Mouse (Mus musculus) left cerebral cortex, postnatal 4 days (tissue): ENCODE results near the gene Smok3c. TPM values are rescaled to one million over a fixed set of nuclear protein-coding genes. Genes with fewer than 3 reads are reported as not detected.
"Not testable (repeated sequence)": the region's sequence is repeated elsewhere in the genome, so short reads cannot be mapped to it uniquely, and the experiment has no call there.

Source experiments
- DNase-seq: peaks from one replicate; pipeline ENCODE4 v3.0.0-alpha.2; 2022
- intact Hi-C: fragments of 180-260 bp; cut with DNase I; formaldehyde crosslinking; loops from one replicate; pipeline ENCODE4 v1.15.1; 2025
- total RNA-seq, 2 experiments: library from RNA; stranded (reverse); gene quantifications; 2 replicates each; pipeline ENCODE4 v1.2.3; 2021

Gene Smok3c
- not detected for total RNA-seq

- intact Hi-C loops, DNase-seq: not testable (repeated sequence)
Measured at GRCm38 (mm10) chr5:138052894-138053293, at the start of gene Smok3c. Smok3c (plus strand) TSS chr5:138053194.

- DNase-seq: no peak
- intact Hi-C loops: no loop called here
Measured at GRCm38 (mm10) chr5:138009437-138009836, 43.6 kb upstream of the Smok3c start.

DNA sequence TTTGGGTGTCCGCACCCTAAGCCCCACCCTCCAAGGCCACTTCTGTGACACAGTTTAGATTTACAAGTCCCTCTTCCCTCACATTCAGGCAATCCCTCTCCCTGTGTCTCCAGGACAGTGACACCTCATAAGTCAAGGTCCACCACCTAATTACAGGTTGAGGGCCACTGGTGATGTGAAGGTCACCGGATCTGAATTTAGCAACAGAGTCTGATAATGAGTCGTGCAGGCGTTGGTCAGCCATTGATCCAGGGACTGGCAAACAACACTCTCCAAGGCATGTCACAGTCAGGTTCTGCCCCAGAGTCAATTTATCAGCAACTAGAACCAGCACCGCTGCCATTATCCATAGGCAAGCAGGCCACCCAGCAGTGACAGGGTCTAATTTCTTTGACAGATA is 40.6 kb upstream of the Smok3c start:
- intact Hi-C loops: no loop called here
- DNase-seq: no peak

DNA sequence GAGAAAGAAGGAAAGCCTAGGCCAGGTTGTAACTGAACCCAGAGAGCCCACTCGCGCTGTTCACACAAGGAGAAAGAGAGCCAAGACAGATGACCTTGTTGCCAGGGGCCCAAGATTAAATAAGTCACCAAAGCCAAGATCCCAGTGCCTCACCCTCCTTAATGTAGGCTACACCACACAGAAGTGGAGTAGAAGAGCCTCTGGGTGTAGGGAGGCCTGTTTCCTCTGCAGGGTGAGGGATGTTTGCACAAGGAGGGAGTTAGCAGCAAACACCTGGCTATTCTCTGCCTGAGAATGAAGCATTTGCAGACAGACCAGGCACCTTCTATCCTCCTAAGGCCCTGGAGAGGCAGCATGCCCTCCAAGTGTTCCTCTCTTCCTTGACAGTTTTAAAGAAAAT is 36.5 kb upstream of the Smok3c start:
- intact Hi-C loops: no loop called here
- DNase-seq: no peak

GRCm38 (mm10) chr5:138016997-138017396 is 36.0 kb upstream of the Smok3c start:
- no peak for DNase-seq
- intact Hi-C loops: no loop called here

DNA sequence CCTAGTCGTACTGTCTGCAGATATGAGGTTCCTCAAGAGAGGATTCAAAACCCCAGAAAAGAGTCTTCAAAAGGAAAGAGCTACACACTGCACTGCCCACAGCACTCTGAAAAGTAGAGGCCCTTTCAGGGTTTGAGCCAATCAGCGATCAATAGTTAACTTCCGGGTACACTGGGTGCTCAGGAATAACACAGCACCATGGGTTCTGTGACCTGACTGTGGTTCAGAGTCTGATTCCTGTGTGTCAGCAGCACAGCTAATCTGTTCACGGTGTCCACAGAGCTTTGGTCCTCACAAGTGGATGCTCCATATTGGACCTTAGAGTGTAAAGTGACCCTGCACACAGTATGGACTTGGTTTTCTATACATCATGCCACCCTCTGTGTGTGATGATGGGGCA is 33.4 kb upstream of the Smok3c start:
- DNase-seq, intact Hi-C loops: not testable (repeated sequence)

DNA sequence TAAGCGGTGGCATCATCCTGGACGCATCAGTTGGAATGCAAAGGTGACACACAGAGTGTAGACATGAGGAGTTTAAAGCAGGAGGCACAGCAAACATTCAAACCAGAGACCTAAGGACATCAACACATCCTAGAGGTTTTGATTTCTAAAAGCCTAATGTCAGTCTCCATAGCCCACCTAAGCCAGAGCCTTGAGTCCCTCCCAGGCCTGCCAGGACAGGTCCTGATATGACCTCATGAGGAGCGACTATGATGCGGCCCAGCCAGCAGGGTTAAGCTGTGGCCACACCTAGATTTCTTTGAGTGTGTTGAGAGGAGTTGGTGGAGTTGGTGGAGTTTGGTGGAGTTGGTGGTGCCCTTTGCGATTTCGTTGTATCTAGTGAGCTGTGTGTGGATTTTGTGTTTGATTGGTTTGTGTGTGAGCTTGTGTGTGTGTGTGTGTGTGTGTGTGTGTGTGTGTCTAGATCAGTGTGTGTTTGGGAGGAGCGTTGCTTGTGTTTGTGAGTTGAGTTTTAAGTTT is 32.0 kb upstream of the Smok3c start, which contains the start of the genes Smok3a and Smok3b:
Gene Smok3a, plus strand, starts transcription at position 301 of the 519 bp plus-strand sequence.
Gene Smok3b, plus strand, starts transcription at position 469 of the 519 bp plus-strand sequence.
- intact Hi-C loops: not testable (repeated sequence)

DNA sequence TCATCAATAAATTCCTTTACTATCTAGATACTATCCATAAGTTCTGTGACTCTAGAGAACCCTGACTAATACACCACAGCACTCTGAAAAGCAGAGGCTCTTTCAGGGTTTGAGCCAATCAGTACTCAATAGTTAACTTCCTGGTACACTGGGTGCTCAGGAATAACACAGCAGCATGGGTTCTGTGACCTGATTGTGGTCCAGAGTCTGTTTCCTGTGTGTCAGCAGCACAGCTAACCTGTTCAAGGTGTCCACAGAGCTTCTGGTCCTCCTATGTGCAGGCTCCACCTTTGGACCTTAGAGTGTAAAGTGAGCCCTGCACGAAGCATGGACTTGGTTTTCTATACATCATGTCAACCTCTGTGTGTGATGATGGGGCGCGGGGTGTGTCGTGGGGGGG is 20.8 kb downstream of the Smok3c start:
- no peak for DNase-seq
- intact Hi-C loops: no loop called here

More for the DNA sequence above, 32.0 kb upstream of the Smok3c start, which contains the start of the genes Smok3a and Smok3b:
- not testable (repeated sequence) for DNase-seq

- intact Hi-C loops: no loop called here
Measured at GRCm38 (mm10) chr5:138075684-138076083, 22.7 kb downstream of the Smok3c start.

DNA sequence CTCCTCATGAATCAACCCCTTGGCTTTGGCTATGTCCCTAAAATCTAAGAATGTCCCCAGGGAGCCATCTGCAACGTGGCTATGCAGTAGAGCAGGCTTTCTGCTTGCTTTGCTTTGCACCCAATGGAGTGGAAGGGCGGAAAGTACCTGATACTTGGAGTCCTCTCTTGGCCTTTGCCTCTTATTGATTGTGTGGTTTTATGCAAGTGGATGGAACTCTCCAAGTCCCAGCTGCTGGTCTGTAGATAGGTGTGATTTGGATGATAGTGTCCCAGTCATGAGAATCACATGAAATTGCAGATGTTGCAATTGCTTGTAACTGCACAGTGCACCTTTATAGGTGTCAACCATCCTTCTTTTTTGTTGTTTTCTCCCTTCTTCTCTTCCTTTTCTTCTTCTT is 23.2 kb downstream of the Smok3c start:
- intact Hi-C loops: no loop called here
- DNase-seq: no peak

More at GRCm38 (mm10) chr5:138075684-138076083, 22.7 kb downstream of the Smok3c start:
- DNase-seq: no peak

- intact Hi-C loops: no loop called here
- DNase-seq: no peak
Measured at GRCm38 (mm10) chr5:138080456-138080855, 27.5 kb downstream of the Smok3c start.

- intact Hi-C loops: no loop called here
- no peak for DNase-seq
Measured at GRCm38 (mm10) chr5:138081446-138081845, 28.5 kb downstream of the Smok3c start.

- no peak for DNase-seq
- intact Hi-C loops: no loop called here
Measured at GRCm38 (mm10) chr5:138083318-138083900, 30.4 kb downstream of the Smok3c start.

- intact Hi-C loops: no loop called here
- DNase-seq: no peak
Measured at GRCm38 (mm10) chr5:138083936-138084335, 30.9 kb downstream of the Smok3c start.

- intact Hi-C loops: no loop called here
- DNase-seq: no peak
Measured at GRCm38 (mm10) chr5:138084507-138084906, 31.5 kb downstream of the Smok3c start.

DNA sequence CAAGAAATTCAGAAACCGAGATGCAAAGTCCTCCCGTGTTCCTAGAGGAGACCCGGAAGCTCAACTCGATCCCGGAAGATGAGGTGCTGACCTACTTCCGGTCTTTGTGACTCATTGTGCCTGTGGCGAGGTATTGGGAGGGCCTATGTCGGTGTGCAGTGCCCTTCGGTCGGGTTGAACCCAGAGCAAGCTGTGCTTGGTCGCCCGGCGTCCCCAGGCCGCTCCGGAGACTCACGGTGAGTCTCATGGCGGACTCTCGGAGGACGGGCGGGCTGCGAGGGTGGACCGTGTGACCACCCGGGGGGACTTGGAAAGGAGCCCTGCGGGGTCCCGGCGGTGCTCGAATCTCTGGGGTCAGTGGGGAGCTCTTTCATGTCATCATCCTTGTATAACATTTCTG is 32.0 kb downstream of the Smok3c start, which contains the start of gene Zkscan1:
Gene Zkscan1, plus strand, starts transcription at position 89 of the 400 bp plus-strand sequence.
- intact Hi-C loops: no loop called here
- peak; percentile 81 for DNase-seq

DNA sequence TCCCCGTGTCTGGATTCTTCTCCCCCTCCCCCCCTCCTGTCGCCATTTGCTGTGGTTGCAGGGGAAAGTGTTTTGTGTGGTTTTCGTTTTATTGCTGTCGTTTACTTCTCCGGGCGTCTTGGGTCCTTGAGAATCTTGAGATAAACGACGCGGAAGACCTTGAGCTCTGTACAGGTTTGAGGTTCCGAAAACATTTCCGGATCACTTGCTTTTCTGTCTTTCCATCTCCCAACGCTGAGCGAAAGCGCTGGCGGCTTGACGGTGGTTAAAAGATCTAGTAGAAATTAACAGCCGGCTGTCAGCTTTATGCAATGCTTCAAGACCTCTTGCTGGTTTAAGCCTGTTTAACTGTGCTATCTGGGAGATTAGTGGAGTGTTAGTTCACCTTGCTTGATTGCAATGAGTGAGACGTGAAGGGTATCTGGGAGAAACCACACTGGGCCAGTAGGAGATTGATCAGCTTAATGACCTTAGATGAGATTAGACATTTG is 32.5 kb downstream of the Smok3c start:
- intact Hi-C loops: no loop called here
- peak; percentile 6 for DNase-seq

DNA sequence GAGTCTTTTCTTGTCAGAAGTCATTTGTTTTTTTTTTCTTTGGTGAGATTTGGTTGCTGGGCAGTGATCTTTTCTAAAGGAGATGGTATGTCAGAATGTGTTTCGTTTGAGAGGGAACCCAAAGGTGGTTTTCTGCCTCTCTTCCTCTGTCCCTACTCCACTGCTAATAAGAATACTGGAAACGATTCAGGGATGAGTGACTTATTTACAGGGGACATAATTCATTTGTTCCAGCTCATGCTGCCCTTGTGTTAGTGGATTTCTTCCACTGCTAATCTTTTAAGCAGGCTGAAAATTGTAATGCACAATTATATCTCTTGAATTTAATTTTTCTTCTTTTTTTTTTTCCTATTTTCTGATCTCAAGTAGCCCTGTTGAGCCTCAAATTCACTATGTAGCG is 33.8 kb downstream of the Smok3c start:
- intact Hi-C loops: no loop called here
- no peak for DNase-seq

DNA sequence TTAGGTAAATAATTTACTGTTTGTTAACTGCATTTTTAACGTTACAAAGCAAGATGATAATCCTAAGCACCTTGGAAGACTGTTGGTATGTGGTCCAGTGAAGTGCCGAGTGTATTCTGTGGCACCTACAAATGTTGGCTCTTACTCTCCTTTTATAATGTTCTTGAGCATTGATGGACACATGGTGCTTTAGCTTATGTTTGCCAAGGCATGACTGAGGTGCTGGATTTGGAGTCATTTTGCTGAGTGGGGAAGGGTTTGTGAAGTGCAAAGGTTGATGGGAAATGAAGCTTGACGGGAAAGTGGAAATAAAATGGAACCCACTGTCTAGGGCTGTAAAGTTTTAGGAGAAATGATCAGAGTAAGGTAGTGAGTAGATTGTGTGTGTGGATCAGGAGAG is 35.4 kb downstream of the Smok3c start:
- DNase-seq: no peak
- intact Hi-C loops: no loop called here

DNA sequence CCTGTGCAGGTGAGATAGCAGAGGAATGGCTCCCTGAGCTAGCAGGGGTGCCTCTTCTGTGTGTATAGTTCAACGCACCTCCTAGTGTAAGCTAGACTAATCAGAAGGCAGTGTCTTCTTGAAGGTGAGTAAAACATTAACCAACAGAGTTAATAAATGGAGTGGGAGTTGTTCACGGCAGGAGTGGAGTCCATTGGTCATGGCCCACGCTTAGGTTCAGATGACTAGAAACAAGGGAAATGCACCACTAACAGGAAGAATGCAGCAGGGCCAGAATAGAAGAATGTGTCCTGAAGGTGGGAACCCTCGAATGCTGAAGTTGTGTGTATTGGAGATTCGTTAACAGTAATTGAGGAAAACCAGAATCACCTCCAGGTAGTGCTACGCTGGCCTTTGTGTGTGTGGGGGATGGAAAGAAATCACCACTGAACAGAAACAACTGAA is 36.1 kb downstream of the Smok3c start:
- intact Hi-C loops: no loop called here
- DNase-seq: no peak

GRCm38 (mm10) chr5:138090271-138090670 is 37.3 kb downstream of the Smok3c start:
- intact Hi-C loops: no loop called here
- no peak for DNase-seq

- intact Hi-C loops: no loop called here
- no peak for DNase-seq
Measured at GRCm38 (mm10) chr5:138090737-138091136, 37.7 kb downstream of the Smok3c start.
